Mouse (Mus musculus): Measurements from ENCODE around the gene Zfp366. TPM values are rescaled to one million over a fixed set of nuclear protein-coding genes. Genes with fewer than 3 reads are reported as not detected.
A peak's percentile ranks its signal among the peaks of the same experiment; 100 is the strongest.

Gene Zfp366
- polyA plus RNA-seq, 1 experiment from 2014 or later: 0.75 TPM

GRCm38 (mm10) chr13:99250806-99251205 is 66.2 kb downstream of the Zfp366 start:
- Histone ChIP-seq H3K4me2 (no peak overlapping the region), H3K27ac (ENCODE audit: low read depth, low read length) (no peak overlapping the region), H3K4me1 (ENCODE audit: control insufficient read depth, insufficient read depth, low read length) (no peaks in the 10 kb centered on the region), H3K27me3 (ENCODE audit: control insufficient read depth, insufficient read depth, low read length) (no peaks in the 10 kb centered on the region), H3K9ac (ENCODE audit: low read length) (no peak overlapping the region), H3K9me3 (ENCODE audit: control insufficient read depth, low read length) (no peaks in the 10 kb centered on the region; the same call in 1 of the 2 replicates), H3K4me3 (ENCODE audit: low read depth, low read length) (no peak overlapping the region), H3K36me3 (ENCODE audit: control insufficient read depth, insufficient read depth, low read length) (no peaks in the 10 kb centered on the region)
- WGBS: 81% methylated on average over 2 of the region's 2 CpGs
- DNase-seq (ENCODE audit: low spot score, missing footprints) (no peak), ATAC-seq (ENCODE audit: low FRiP score) (no peak)

- Histone ChIP-seq H3K36me3 (ENCODE audit: control insufficient read depth, insufficient read depth, low read length) (no peaks in the 10 kb centered on the region), H3K4me2 (no peak overlapping the region), H3K9ac (ENCODE audit: low read length) (no peak overlapping the region), H3K4me3 (ENCODE audit: low read depth, low read length) (no peak overlapping the region), H3K4me1 (ENCODE audit: control insufficient read depth, insufficient read depth, low read length) (no peaks in the 10 kb centered on the region), H3K27ac (ENCODE audit: low read depth, low read length) (no peak overlapping the region), H3K27me3 (ENCODE audit: control insufficient read depth, insufficient read depth, low read length) (no peaks in the 10 kb centered on the region), H3K9me3 (ENCODE audit: control insufficient read depth, low read length) (no peaks in the 10 kb centered on the region; the same call in 1 of the 2 replicates)
- DNase-seq (ENCODE audit: low spot score, missing footprints): peak; percentile 66
- ATAC-seq (ENCODE audit: low FRiP score): no peak
Observed at GRCm38 (mm10) chr13:99254215-99254614, 69.6 kb downstream of the Zfp366 start.

- Histone ChIP-seq H3K9me3 (ENCODE audit: control insufficient read depth, low read length) (no peaks in the 10 kb centered on the region; the same call in 1 of the 2 replicates), H3K27ac (ENCODE audit: low read depth, low read length) (no peak overlapping the region), H3K4me2 (no peak overlapping the region), H3K36me3 (ENCODE audit: control insufficient read depth, insufficient read depth, low read length) (no peaks in the 10 kb centered on the region), H3K4me3 (ENCODE audit: low read depth, low read length) (no peak overlapping the region), H3K27me3 (ENCODE audit: control insufficient read depth, insufficient read depth, low read length) (no peaks in the 10 kb centered on the region), H3K9ac (ENCODE audit: low read length) (no peak overlapping the region), H3K4me1 (ENCODE audit: control insufficient read depth, insufficient read depth, low read length) (no peaks in the 10 kb centered on the region)
- 51% methylated on average over 3 of the region's 3 CpGs for WGBS
- DNase-seq (ENCODE audit: low spot score, missing footprints) (peak; percentile 79), ATAC-seq (ENCODE audit: low FRiP score) (no peak)
Observed at GRCm38 (mm10) chr13:99254781-99255180, 70.2 kb downstream of the Zfp366 start.

GRCm38 (mm10) chr13:99256916-99257315 is 72.3 kb downstream of the Zfp366 start:
- ATAC-seq (ENCODE audit: low FRiP score): no peak
- no peak for DNase-seq (ENCODE audit: low spot score, missing footprints)
- WGBS: 90% methylated on average over 4 of the region's 4 CpGs
- H3K27me3 ChIP-seq (ENCODE audit: control insufficient read depth, insufficient read depth, low read length): no peaks in the 10 kb centered on the region
- H3K4me3 ChIP-seq (ENCODE audit: low read depth, low read length): no peak overlapping the region
- no peaks in the 10 kb centered on the region for H3K36me3 ChIP-seq (ENCODE audit: control insufficient read depth, insufficient read depth, low read length)
- H3K9me3 ChIP-seq (ENCODE audit: control insufficient read depth, low read length): no peaks in the 10 kb centered on the region; the same call in 1 of the 2 replicates
- H3K4me1 ChIP-seq (ENCODE audit: control insufficient read depth, insufficient read depth, low read length): no peaks in the 10 kb centered on the region
- no peak overlapping the region for H3K9ac ChIP-seq (ENCODE audit: low read length)
- H3K4me2 ChIP-seq: no peak overlapping the region
- no peak overlapping the region for H3K27ac ChIP-seq (ENCODE audit: low read depth, low read length)

GRCm38 (mm10) chr13:99258677-99259076 is 74.1 kb downstream of the Zfp366 start:
- ATAC-seq (ENCODE audit: low FRiP score) (no peak), DNase-seq (ENCODE audit: low spot score, missing footprints) (no peak)
- Histone ChIP-seq H3K27ac (ENCODE audit: low read depth, low read length) (no peak overlapping the region), H3K9ac (ENCODE audit: low read length) (no peak overlapping the region), H3K27me3 (ENCODE audit: control insufficient read depth, insufficient read depth, low read length) (no peaks in the 10 kb centered on the region), H3K9me3 (ENCODE audit: control insufficient read depth, low read length) (no peaks in the 10 kb centered on the region), H3K4me3 (ENCODE audit: low read depth, low read length) (no peak overlapping the region), H3K4me2 (no peak overlapping the region), H3K36me3 (ENCODE audit: control insufficient read depth, insufficient read depth, low read length) (no peaks in the 10 kb centered on the region), H3K4me1 (ENCODE audit: control insufficient read depth, insufficient read depth, low read length) (no peaks in the 10 kb centered on the region)
- WGBS: 93% methylated on average over 3 of the region's 3 CpGs

- Histone ChIP-seq H3K27me3 (ENCODE audit: control insufficient read depth, insufficient read depth, low read length) (no peaks in the 10 kb centered on the region), H3K4me1 (ENCODE audit: control insufficient read depth, insufficient read depth, low read length) (no peaks in the 10 kb centered on the region), H3K4me2 (no peak overlapping the region), H3K9me3 (ENCODE audit: control insufficient read depth, low read length) (no peaks in the 10 kb centered on the region), H3K36me3 (ENCODE audit: control insufficient read depth, insufficient read depth, low read length) (no peaks in the 10 kb centered on the region), H3K4me3 (ENCODE audit: low read depth, low read length) (no peak overlapping the region), H3K9ac (ENCODE audit: low read length) (no peak overlapping the region), H3K27ac (ENCODE audit: low read depth, low read length) (no peak overlapping the region)
- 84% methylated on average over 15 of the region's 15 CpGs for whole genome bisulfite sequencing
- peak; percentile 33 for DNase-seq (ENCODE audit: low spot score, missing footprints)
- ATAC-seq (ENCODE audit: low FRiP score): no peak
Observed at GRCm38 (mm10) chr13:99259502-99260174, 75.0 kb downstream of the Zfp366 start.

GRCm38 (mm10) chr13:99262406-99262805 is 77.8 kb downstream of the Zfp366 start:
- H3K4me1 ChIP-seq (ENCODE audit: control insufficient read depth, insufficient read depth, low read length): no peaks in the 10 kb centered on the region
- no peaks in the 10 kb centered on the region for H3K27me3 ChIP-seq (ENCODE audit: control insufficient read depth, insufficient read depth, low read length)
- no peak overlapping the region for H3K4me2 ChIP-seq
- ATAC-seq (ENCODE audit: low FRiP score): no peak
- H3K9ac ChIP-seq (ENCODE audit: low read length): no peak overlapping the region
- no peak for DNase-seq (ENCODE audit: low spot score, missing footprints)
- no peak overlapping the region for H3K27ac ChIP-seq (ENCODE audit: low read depth, low read length)
- no peaks in the 10 kb centered on the region for H3K9me3 ChIP-seq (ENCODE audit: control insufficient read depth, low read length)
- H3K36me3 ChIP-seq (ENCODE audit: control insufficient read depth, insufficient read depth, low read length): no peaks in the 10 kb centered on the region
- WGBS: 88% methylated on average over 1 of the region's 1 CpGs
- H3K4me3 ChIP-seq (ENCODE audit: low read depth, low read length): no peak overlapping the region

- DNase-seq (ENCODE audit: low spot score, missing footprints): peak; percentile 81
- H3K27me3 ChIP-seq (ENCODE audit: control insufficient read depth, insufficient read depth, low read length): no peaks in the 10 kb centered on the region
- H3K27ac ChIP-seq (ENCODE audit: low read depth, low read length): no peak overlapping the region
- no peaks in the 10 kb centered on the region for H3K9me3 ChIP-seq (ENCODE audit: control insufficient read depth, low read length)
- 75% methylated on average over 4 of the region's 4 CpGs for WGBS
- H3K36me3 ChIP-seq (ENCODE audit: control insufficient read depth, insufficient read depth, low read length): no peaks in the 10 kb centered on the region
- no peak overlapping the region for H3K9ac ChIP-seq (ENCODE audit: low read length)
- no peak overlapping the region for H3K4me2 ChIP-seq
- H3K4me1 ChIP-seq (ENCODE audit: control insufficient read depth, insufficient read depth, low read length): no peaks in the 10 kb centered on the region
- no peak overlapping the region for H3K4me3 ChIP-seq (ENCODE audit: low read depth, low read length)
- no peak for ATAC-seq (ENCODE audit: low FRiP score)
Observed at GRCm38 (mm10) chr13:99263159-99263783, 78.6 kb downstream of the Zfp366 start.

- Histone ChIP-seq H3K27ac (ENCODE audit: low read depth, low read length) (no peak overlapping the region), H3K4me2 (no peak overlapping the region), H3K4me3 (ENCODE audit: low read depth, low read length) (no peak overlapping the region), H3K9ac (ENCODE audit: low read length) (no peak overlapping the region), H3K36me3 (ENCODE audit: control insufficient read depth, insufficient read depth, low read length) (no peaks in the 10 kb centered on the region), H3K9me3 (ENCODE audit: control insufficient read depth, low read length) (no peaks in the 10 kb centered on the region), H3K4me1 (ENCODE audit: control insufficient read depth, insufficient read depth, low read length) (no peaks in the 10 kb centered on the region), H3K27me3 (ENCODE audit: control insufficient read depth, insufficient read depth, low read length) (no peaks in the 10 kb centered on the region)
- 86% methylated on average over 6 of the region's 6 CpGs for WGBS
- peak; percentile 10 for DNase-seq (ENCODE audit: low spot score, missing footprints)
- no peak for ATAC-seq (ENCODE audit: low FRiP score)
Observed at GRCm38 (mm10) chr13:99264483-99264882, 79.9 kb downstream of the Zfp366 start.
